Mouse (Mus musculus): ENCODE data around the gene Alyref.
"Not testable (repeated sequence)": the region's sequence is repeated elsewhere in the genome, so short reads cannot be mapped to it uniquely, and the experiment has no call there.

Alyref gene

GRCm38 (mm10) chr11:120603545-120603944, 5.4 kb upstream of the Alyref start:
- no peak for DNase-seq (ENCODE audit: low spot score in 2 of 2)

- no peak for DNase-seq (ENCODE audit: low spot score in 2 of 2)
Measured at GRCm38 (mm10) chr11:120600716-120601115, 2.6 kb upstream of the Alyref start.

- no peak for DNase-seq (ENCODE audit: low spot score in 2 of 2)
Measured at GRCm38 (mm10) chr11:120598990-120599549, 905 bp upstream of the Alyref start.

- no peak for DNase-seq (ENCODE audit: low spot score in 2 of 2)
Measured at GRCm38 (mm10) chr11:120597240-120598235, 627 bp downstream of the Alyref start.

GRCm38 (mm10) chr11:120588531-120588930, 9.6 kb downstream of the Alyref start:
- no peak for DNase-seq (ENCODE audit: low spot score in 2 of 2)

GRCm38 (mm10) chr11:120583937-120584336, 14.2 kb downstream of the Alyref start:
- DNase-seq (ENCODE audit: low spot score in 2 of 2) = no peak

GRCm38 (mm10) chr11:120582982-120583293, 15.2 kb downstream of the Alyref start:
- DNase-seq (ENCODE audit: low spot score in 2 of 2) = not testable (repeated sequence)

- no peak for DNase-seq (ENCODE audit: low spot score in 2 of 2)
Measured at GRCm38 (mm10) chr11:120582268-120582981, 15.7 kb downstream of the Alyref start.

- peak; percentile 78 to 84 for DNase-seq (ENCODE audit: low spot score in 2 of 2)
Measured at GRCm38 (mm10) chr11:120581490-120582267, 16.5 kb downstream of the Alyref start, which contains the start of gene Arhgdia. TSS of gene Arhgdia (minus strand) at chr11:120581624.

- DNase-seq (ENCODE audit: low spot score in 2 of 2) = peak in 1 of 2 experiments; percentile 17
Measured at GRCm38 (mm10) chr11:120580871-120581331, 17.3 kb downstream of the Alyref start.

GRCm38 (mm10) chr11:120580190-120580589, 18.0 kb downstream of the Alyref start:
- DNase-seq (ENCODE audit: low spot score in 2 of 2) = peak in 1 of 2 experiments; percentile 4

GRCm38 (mm10) chr11:120579316-120580107, 18.7 kb downstream of the Alyref start:
- no peak for DNase-seq (ENCODE audit: low spot score in 2 of 2)

GRCm38 (mm10) chr11:120578694-120579243, 19.4 kb downstream of the Alyref start:
- no peak for DNase-seq (ENCODE audit: low spot score in 2 of 2)

- DNase-seq (ENCODE audit: low spot score in 2 of 2) = no peak
Measured at GRCm38 (mm10) chr11:120578024-120578693, 20.0 kb downstream of the Alyref start.

- DNase-seq (ENCODE audit: low spot score in 2 of 2) = no peak
Measured at GRCm38 (mm10) chr11:120577211-120578023, 20.7 kb downstream of the Alyref start.

GRCm38 (mm10) chr11:120576365-120576981, 21.7 kb downstream of the Alyref start:
- DNase-seq (ENCODE audit: low spot score in 2 of 2) = no peak

GRCm38 (mm10) chr11:120575940-120576339, 22.2 kb downstream of the Alyref start:
- no peak for DNase-seq (ENCODE audit: low spot score in 2 of 2)

- DNase-seq (ENCODE audit: low spot score in 2 of 2) = no peak
Measured at GRCm38 (mm10) chr11:120575046-120575445, 23.1 kb downstream of the Alyref start.
